ENCODE assay signal across 8 mouse cellular contexts in the genomic region with DNA sequence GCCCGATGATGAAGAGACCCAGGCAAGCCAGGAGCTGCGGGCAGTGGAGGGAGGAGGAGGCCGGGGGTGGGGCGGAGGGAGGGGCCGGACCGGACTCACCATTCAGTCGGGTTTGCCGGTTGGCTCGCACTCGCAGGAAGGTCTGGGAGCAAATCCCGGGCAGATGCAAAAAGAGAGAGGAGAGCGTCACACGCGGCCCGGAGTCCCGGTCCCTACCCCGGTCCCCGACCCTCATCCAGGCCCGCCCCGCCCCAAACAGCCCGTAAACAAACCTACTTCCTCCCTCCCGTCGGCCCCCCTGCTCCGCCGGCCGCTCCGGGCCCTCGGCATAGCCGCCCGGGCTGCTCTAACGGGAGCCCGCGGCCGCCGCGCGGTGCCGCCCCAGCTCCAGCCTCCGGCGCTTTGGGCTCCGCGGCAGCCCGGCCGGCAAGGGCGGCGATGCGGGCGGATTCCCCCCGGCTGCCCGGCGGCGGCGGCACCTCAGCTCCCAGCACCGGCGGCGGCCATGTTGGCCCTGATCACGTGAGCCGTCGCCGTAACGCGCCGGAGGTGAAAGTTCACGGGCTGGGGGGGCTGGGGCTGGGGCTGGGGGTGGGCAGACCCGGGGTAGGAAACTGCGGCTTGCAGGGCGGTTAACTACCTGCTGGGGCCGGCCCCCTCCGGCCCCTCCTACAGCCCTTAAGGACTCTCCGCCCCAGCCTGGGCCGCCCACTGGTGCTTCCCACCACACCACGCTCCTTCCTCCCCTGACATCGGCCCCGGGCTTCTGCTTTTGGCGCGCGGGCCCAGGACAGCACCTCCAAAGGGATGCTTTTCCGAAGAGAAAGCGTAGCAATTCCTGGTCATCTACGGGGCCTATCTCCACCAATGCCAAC. TPM values are rescaled to one million over a fixed set of nuclear protein-coding genes. Genes with fewer than 3 reads are reported as not detected.
A peak's percentile ranks its signal among the peaks of the same experiment; 100 is the strongest.
DNase-seq lines count a peak whose midpoint lies in the region; ATAC-seq and TF ChIP-seq lines count a peak whose summit lies in the region.

No protein-coding gene starts in this region.

- H3K4me2 ChIP-seq in forebrain, postnatal 0 days (ENCODE audit: low read depth): peak overlapping the region; percentile 90

- peak; percentile 85 for ATAC-seq in forebrain, postnatal 0 days
- ATAC-seq in hematopoietic stem cell, adult 5-6 weeks (replicated peaks in 1 of 2; ENCODE audit: insufficient read depth in 1 of 2, low FRiP score in 2 of 2, low TSS enrichment in 1 of 2, low read depth in 1 of 2, poor library complexity in 2 of 2, severe bottlenecking in 2 of 2): peak; percentile 94 to 97

- H3K9ac ChIP-seq in forebrain, postnatal 0 days: peak overlapping the region; percentile 79

- H3K4me3 ChIP-seq in forebrain, postnatal 0 days (ENCODE audit: low read depth, low read length): peak overlapping the region; percentile 75

- TF ChIP-seq CTCF in forebrain, postnatal 0 days (IDR thresholded peaks at IDR 0.05; ENCODE audit: low read depth): no peak

- WGBS in forebrain, postnatal 0 days: 1% methylated on average over 71 of the region's 80 CpGs

- peaks cover 36% of the 10 kb centered on the region for H3K36me3 ChIP-seq in forebrain, postnatal 0 days (ENCODE audit: insufficient read depth)

- no peaks in the 10 kb centered on the region for H3K27me3 ChIP-seq in forebrain, postnatal 0 days (ENCODE audit: insufficient read depth, low read length)

- no peaks in the 10 kb centered on the region for H3K9me3 ChIP-seq in forebrain, postnatal 0 days (ENCODE audit: low read length)

- H3K27ac ChIP-seq in forebrain, postnatal 0 days (ENCODE audit: low read depth, low read length): peak overlapping the region; percentile 93

- H3K4me1 ChIP-seq in forebrain, postnatal 0 days (ENCODE audit: insufficient read depth): peaks cover 5% of the 10 kb centered on the region; the same call in 1 of the 2 replicates

- DNase-seq in NIH3T3 (ENCODE audit: low read depth): peak; percentile 91
- DNase-seq in cerebellum, adult 8-10 months: peak; percentile 74
- peak; percentile 87 for DNase-seq in forebrain, postnatal 0 days
- peak; percentile 61 to 72 for DNase-seq in layer of hippocampus, postnatal 14 days (ENCODE audit: low spot score in 2 of 2)
- DNase-seq in lung, postnatal 36 days: peak; percentile 77
- peak; percentile 52 for DNase-seq in retina, adult 2 months (ENCODE audit: low read depth, low spot score)
- DNase-seq in thymus, postnatal 36 days: peak; percentile 76 to 81

RNA-seq across cellular contexts. Expression of gene Armh1, which starts 37.2 kb away (rescaled TPM):
- total RNA-seq in forebrain, postnatal 0 days (2014; rRNA removed): 1.5 and 1.8 TPM in 2 replicates
- 2.0 and 2.5 TPM in 2 replicates for polyA plus RNA-seq in forebrain, postnatal 0 days (2015; fragmentation: Nextera tagmentation; extraction: Ambion mirVana)
- not detected in 2 replicates for total RNA-seq in hematopoietic stem cell, adult 5-6 weeks (2017)
- total RNA-seq in layer of hippocampus, postnatal 14 days (2021): 1 to 10 TPM; 1.1 to 1.4 TPM

RNA-seq across cellular contexts. Expression of gene Tmem53, which starts 37.4 kb away (rescaled TPM):
- 9.8 and 11.6 TPM in 2 replicates for total RNA-seq in forebrain, postnatal 0 days (2014; rRNA removed)
- 10.5 and 12.4 TPM in 2 replicates for polyA plus RNA-seq in forebrain, postnatal 0 days (2015; fragmentation: Nextera tagmentation; extraction: Ambion mirVana)
- 3.8 TPM in 1 of 2 replicates, not detected in the other for total RNA-seq in hematopoietic stem cell, adult 5-6 weeks (2017)
- 1 to 10 TPM; 3.5 to 5.1 TPM for total RNA-seq in layer of hippocampus, postnatal 14 days (2021)

Comparison
In these comparisons a context has a peak if more than half of its experiments do, and no peak if none do; other contexts are left out.
1. Peak in every context shown above with its lines: DNase-seq, ATAC-seq, H3K4me3 ChIP-seq and H3K27ac ChIP-seq.